Mouse (Mus musculus): ENCODE results near the gene Ybx3.

Gene Ybx3

DNA sequence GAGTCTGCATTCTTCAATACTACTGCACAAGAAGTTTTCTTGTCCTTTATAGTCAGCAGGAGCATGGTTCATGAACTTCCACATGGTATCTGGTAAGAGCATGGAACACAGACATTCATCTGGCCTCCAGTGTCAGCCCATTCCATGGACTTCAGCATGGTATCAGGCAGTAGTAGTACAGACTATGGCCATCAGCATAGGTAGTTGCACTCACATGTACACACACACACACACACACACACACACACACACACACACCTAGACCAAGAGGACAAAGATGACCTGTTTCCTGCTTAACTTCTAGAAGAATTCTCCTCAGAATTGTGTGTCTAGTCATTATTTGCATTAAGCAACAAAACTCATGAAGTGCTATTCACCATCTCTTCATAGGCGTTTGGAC lies 49.5 kb downstream of the Ybx3 start:
- DNase-seq (ENCODE audit: low read depth, low spot score): no peak

DNA sequence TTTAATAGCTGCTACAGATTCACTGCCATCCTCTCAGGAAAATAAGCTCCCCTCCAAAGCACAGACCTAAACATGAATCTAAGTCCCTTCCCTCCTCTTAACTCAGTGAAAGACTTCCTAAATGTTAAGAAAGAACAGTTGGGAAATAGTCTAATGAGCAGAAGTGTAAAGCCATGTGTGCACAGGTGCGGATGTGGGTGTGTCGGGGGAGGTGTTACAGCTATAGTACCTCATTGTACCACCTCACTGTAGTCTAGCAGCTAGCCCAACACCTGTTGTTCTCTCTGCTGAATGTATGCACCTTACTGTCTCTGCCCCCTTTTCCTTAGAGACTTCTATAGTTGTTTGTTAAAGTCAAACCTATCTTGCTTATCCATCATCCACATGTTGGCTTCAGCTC lies 61.2 kb downstream of the Ybx3 start:
- DNase-seq (ENCODE audit: low read depth, low spot score): no peak

- no peak for DNase-seq (ENCODE audit: low read depth, low spot score)
Measured at GRCm38 (mm10) chr6:131321854-131322639, 66.2 kb downstream of the Ybx3 start.

GRCm38 (mm10) chr6:131316155-131317101 lies 71.8 kb downstream of the Ybx3 start:
- no peak for DNase-seq (ENCODE audit: low read depth, low spot score)
